Mouse (Mus musculus) ovary, postnatal 14 days (tissue): Measurements from ENCODE around the gene Pnlip.

Experiments used
- DNase-seq: peaks from one replicate; pipeline ENCODE4 v3.0.0; 2022; ENCODE audit warnings: low spot score

Gene Pnlip

DNA sequence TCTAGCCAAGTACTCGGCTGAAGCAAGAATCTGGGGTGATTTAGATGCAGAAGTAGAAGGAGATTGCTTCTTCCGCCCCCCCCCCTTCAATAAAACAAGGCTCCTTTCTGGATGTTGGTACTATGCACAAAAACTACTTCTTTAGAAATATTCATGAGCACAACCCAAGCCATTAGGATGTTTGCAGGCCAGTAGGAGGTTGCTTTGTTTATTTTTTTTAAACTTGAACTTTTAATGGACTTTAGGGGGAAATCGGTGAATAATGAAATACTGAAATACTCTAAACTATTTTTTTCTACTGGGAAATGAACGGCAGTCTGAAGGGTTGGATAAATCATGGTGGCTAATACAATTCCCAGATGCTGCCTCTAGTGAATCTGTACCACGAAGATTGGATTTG is at the start of gene Pnlip:
Gene Pnlip, plus strand, starts transcription at position 301 of the 400 bp plus-strand sequence.
- DNase-seq, result no peak

DNA sequence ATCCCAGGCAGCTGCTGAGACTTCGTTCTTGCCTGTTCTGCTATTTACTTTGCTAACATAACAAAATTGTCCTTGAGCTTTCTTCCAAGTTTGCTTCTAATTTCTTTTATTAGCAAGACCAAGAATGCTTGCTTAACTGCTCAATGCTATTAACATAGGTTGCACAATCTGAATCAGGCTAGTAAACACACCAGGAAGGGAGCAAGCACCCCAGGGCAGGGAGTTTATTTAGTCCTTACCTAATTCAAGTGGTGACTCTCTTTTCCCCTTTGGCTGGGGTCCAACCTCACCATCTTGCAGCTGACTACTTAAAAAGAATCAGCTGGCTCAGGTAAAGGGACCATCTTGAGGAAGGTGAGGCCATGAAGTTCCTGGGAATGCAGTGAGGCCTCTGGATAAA is 42.6 kb upstream of the Pnlip start:
- no peak for DNase-seq

- no peak for DNase-seq
Measured at GRCm38 (mm10) chr19:58612745-58613144, 39.6 kb upstream of the Pnlip start.

DNA sequence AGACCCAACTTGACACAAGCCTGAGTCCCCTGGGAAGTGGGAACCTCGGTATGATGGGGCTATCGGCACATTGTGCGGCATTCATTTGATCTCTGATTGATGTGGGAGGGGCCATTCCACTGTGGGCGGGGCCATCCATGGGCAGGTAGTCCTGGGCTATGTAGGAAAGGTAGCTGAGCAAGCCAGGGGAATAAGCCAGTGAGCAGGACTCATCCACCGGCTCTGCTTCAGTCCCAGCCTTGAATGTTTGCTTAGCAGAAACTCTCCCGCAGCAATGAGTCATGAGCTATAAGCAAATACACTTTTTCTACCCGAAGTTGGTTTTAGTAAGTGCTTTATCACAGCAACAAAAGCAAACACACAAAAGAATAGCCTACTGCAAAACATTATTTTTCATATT is 35.7 kb upstream of the Pnlip start:
- DNase-seq, result no peak

GRCm38 (mm10) chr19:58620661-58621060 is 31.6 kb upstream of the Pnlip start:
- DNase-seq, result no peak

- DNase-seq, result no peak
Measured at GRCm38 (mm10) chr19:58621646-58622045, 30.7 kb upstream of the Pnlip start.

GRCm38 (mm10) chr19:58624799-58625198 is 27.5 kb upstream of the Pnlip start:
- no peak for DNase-seq

DNA sequence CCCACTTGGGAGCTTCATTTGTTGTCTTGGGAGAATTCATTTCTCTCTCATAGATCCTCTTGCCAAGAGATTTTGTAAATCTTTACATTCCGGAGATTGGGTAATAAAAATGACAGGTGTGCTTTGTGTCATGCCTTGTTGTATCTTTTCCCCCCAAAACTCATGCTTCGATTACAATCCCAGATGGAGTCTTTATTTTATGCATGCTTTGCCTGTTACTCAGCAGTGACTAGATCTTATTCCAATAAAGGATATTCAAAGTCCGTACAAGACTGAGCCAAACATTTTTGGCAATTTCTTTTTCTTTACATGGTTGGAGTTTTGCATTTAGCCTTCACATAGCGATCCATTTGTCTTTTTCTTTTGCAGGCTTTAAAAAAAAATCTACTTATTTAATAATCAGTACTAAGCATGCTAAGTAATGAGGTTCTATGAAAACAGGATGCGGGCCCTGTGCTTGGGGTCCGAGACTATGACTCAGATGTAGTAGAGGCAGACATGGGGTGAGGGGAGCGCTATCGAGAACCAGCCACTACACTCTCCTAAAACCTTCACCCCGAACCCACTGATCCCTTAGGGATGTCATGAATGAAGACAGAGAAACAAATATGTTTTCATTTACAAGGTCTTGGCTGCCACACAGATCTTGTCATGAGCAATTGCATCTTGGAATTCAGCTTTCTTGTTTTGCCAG is 26.9 kb upstream of the Pnlip start:
- no peak for DNase-seq

- DNase-seq, result peak; percentile 6
Measured at GRCm38 (mm10) chr19:58627406-58628337, 24.6 kb upstream of the Pnlip start.

- no peak for DNase-seq
Measured at GRCm38 (mm10) chr19:58629351-58629773, 22.9 kb upstream of the Pnlip start.

DNA sequence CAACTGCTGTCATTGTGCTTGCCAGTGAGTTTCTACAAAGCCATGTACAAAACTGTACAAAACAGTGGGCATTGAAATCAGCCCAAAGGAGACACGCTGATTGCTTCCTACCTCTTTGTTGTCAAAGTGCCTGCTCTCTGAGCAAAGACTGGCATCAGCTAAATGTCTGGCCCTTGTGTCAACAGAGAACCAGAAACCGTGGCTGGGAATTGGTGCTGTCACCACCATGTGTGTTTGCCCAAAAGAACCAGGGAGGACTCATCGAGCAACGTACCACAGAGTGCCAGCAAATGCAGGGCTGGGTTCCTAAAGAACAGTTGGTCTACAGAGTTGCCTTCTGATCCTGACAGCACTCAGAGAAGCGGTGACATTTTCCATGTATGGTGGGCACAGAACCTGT is 2.3 kb upstream of the Pnlip start:
- no peak for DNase-seq

DNA sequence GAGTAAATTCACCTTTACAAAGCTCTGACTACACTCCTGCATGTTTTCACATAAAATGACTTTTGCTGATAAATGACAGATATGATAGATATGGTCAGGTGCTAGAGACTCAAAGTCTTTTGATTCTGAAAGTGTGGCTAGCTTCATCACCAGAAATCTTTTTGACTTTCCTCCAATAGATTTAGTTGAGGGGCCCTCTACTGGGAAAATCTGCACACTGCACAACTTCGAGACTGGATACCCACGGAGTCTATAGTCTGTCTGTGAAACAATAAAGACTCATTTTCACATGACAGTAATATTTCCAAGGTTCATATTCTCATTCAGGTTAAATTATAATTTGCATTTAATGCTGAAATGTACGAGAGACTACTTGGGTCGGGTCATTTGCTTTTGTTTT is 9.8 kb downstream of the Pnlip start:
- no peak for DNase-seq

GRCm38 (mm10) chr19:58663317-58663716 is 11.0 kb downstream of the Pnlip start:
- DNase-seq, result no peak

GRCm38 (mm10) chr19:58664901-58665300 is 12.6 kb downstream of the Pnlip start:
- DNase-seq, result no peak

GRCm38 (mm10) chr19:58674644-58675043 is 22.3 kb downstream of the Pnlip start:
- DNase-seq, result peak; percentile 35

DNA sequence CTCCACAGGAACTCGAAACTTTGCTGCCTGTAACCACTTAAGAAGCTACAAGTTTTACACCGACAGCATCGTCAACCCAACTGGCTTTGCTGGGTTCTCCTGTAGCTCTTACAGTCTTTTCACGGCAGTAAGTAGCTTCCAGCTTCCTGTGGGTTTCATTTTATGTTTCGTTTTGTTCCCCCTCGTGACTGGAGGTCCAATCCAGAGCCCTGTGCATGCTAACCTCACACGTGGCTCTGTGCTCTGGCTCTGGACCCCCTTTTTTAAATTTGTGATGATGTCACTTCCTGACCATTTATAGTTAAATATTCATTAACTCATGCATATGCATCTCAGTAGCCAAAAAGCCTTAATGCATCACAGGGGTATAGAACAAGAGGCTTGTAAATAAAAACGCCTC is 24.8 kb downstream of the Pnlip start:
- no peak for DNase-seq

DNA sequence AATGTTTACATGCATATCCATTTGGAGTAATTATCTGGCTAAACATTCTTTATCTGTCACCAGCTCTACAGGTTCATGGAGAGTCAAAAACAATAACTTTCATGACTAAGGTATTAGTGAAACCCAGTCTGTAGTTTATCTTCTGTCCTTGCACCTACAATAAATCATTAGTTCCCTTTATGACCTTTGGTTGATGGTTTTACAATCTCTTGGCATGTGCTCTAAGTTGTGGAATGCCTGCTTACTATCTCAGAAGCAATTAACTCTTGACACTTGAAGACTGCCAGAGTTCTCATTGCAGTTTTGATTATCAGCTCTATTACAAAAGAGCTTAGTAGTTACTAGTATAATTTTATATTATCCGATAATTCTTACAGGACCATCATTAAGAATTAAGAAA is 36.6 kb downstream of the Pnlip start:
- no peak for DNase-seq

DNA sequence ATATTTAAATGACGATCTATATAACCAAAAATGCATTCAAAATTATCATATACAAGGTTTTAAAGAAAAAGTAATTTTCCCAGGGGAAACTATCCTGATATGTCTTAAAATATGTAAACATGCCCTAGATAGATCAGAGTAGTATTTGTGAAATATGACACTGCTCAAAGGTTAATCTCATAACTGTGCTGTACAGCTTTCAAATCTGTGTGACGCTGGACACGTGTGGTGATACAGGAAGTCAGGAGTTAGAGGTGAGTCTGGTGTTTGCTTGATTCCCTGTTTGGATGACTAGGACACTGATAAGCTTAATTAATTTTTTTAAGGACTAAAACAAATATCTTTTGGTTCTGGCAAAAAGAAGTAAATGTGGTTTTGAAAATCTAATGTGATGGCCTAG is 43.0 kb downstream of the Pnlip start:
- no peak for DNase-seq

DNA sequence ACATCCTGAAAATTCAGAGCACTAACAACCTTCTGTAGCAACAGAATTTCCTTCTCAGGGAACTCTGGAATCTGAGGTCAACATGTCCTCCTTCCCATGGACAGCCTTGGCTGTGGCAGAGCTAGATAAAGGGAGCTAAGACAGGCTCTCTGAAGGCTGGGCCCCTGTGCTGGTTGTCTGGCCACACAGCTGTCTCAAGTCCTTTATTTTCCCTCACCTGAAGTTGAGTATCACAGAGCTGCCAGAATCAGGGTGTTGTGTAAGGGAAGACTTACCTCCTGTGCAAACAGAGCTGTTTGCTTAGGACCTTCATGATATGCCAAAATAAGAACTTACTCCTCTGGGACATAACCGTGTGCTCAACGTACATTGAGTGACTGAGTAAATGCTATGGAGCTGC is 43.9 kb downstream of the Pnlip start:
- DNase-seq, result no peak

GRCm38 (mm10) chr19:58704556-58704955 is 52.3 kb downstream of the Pnlip start:
- DNase-seq, result no peak

DNA sequence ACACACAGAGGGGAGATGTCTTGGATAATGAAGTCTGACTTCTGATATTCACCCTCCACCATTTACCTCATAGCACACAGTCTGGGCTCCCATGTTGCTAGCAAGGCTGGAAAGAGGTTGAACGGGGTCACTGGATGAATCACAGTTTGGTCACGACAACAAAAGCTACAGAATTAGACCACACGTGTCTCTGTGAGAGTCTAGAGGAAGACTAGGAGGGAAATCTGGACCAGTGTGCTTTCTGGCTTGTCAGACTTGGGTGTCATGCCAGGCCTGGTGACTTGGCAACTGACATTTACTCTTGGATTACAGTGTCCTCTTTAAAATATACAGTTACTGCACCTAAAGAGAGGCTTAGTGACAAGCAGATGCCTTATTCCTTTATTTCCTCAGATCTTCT is 56.3 kb downstream of the Pnlip start:
- DNase-seq, result no peak

DNA sequence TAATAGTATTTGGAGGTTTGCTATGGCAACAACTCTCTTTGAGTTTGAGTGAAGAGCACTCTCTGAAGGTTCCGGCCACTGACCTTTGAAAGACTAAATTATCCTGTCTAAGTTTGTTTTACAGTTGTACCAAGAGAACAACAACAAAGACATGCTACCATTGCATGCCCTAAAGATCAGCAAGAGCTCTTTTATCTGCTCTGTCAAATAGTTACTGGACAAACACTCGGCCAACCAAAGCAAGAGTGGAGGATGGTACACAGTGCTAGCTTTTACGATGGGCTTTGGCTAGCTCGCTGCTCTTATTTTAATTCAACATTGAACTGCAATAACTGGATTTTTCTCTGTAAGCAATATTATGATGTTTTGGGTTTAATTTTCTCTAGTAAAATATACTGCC is 65.6 kb downstream of the Pnlip start:
- DNase-seq, result no peak

GRCm38 (mm10) chr19:58720439-58720838 is 68.1 kb downstream of the Pnlip start:
- no peak for DNase-seq
